Mouse (Mus musculus): ENCODE data around the gene Eftud2. TPM values are rescaled to one million over a fixed set of nuclear protein-coding genes. Genes with fewer than 3 reads are reported as not detected.

Gene Eftud2
- total and polyA plus RNA-seq, 2 experiments from 2014 or later, result 69.8 to 105 TPM

DNA sequence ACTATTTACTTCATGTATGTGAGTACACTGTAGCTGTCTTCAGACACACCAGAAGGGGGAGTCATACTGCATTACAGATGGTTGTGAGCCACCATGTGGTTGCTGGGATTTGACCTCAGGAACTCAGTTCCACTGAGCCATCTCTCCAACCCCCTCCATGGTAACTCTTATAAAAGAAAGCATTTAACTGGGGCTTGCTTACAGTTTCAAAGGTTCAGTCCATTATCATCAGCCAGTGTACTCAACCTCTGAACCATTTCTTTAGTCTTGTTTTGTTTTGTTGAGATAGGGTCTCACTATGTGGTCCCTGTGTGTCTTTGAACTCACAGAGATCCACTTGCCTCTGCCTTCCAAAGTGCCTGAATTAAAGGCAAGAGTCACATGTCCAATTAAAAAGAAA lies 65.9 kb downstream of the Eftud2 start:
- no peak for ATAC-seq (ENCODE audit: low FRiP score)
- Histone ChIP-seq H3K9ac (replicated peaks; ENCODE audit: low read length, poor library complexity, severe bottlenecking) (no peak overlapping the region), H3K36me3 (ENCODE audit: insufficient read depth, low read length) (no peaks in the 10 kb centered on the region)

DNA sequence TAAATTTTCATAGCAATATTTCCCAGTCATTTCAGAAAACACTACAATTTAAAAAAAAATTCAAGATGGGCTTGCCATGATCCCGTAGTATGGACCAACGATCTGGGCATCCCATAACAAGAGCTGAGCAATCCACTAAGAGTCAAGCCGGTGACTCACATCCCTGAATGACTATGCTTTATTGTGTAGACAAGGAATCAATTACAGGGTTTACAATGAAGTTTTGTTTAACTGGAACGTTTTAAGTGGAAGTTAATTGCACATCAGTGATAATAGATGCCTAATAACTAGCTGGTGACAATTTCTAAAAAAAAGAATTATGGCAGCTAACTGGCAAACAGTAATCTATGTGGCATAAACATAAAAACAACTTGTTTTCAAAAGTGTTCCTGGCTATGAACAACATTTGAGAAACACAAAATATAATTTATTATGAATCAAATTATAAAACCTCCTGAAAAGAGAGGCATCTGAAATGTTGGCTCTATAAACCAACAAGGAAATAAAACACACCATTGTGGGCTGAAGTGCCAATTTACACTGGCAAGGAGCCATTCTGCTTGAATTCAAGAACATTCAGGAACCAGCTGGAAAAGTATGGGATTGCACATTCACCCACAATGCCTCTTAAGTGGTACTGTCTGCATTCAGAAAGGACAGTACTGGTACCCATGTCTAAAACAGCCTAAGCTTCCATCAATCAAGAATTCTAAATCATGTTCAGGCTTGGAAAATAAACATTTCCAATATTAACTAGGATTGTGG lies 69.9 kb downstream of the Eftud2 start:
- no peaks in the 10 kb centered on the region for H3K36me3 ChIP-seq (ENCODE audit: insufficient read depth, low read length)
- no peak overlapping the region for H3K4me3 ChIP-seq (ENCODE audit: low read depth, low read length)
- no peak for TF ChIP-seq CTCF (IDR thresholded peaks at IDR 0.05)
- no peak overlapping the region for H3K27ac ChIP-seq (ENCODE audit: low read depth, low read length)
- no peak overlapping the region for H3K9ac ChIP-seq (replicated peaks; ENCODE audit: low read length, poor library complexity, severe bottlenecking)
- H3K27me3 ChIP-seq (ENCODE audit: insufficient read depth, low read length), result no peaks in the 10 kb centered on the region
- H3K9me3 ChIP-seq (ENCODE audit: low read length), result no peaks in the 10 kb centered on the region
- DNase-seq (ENCODE audit: low spot score) (no peak), ATAC-seq (ENCODE audit: low FRiP score) (no peak)
- 68% methylated on average over 4 of the region's 4 CpGs for WGBS
- no peak overlapping the region for H3K4me2 ChIP-seq (ENCODE audit: low read depth, low read length, poor library complexity, severe bottlenecking)
- no peaks in the 10 kb centered on the region; the same call in 1 of the 2 replicates for H3K4me1 ChIP-seq (ENCODE audit: insufficient read depth, low read length)

More for the DNA sequence above, 65.9 kb downstream of the Eftud2 start:
- no peak for TF ChIP-seq CTCF (IDR thresholded peaks at IDR 0.05)
- no peak overlapping the region for H3K4me2 ChIP-seq (ENCODE audit: low read depth, low read length, poor library complexity, severe bottlenecking)
- no peaks in the 10 kb centered on the region for H3K27me3 ChIP-seq (ENCODE audit: insufficient read depth, low read length)
- no peaks in the 10 kb centered on the region; the same call in 1 of the 2 replicates for H3K4me1 ChIP-seq (ENCODE audit: insufficient read depth, low read length)
- H3K4me3 ChIP-seq (ENCODE audit: low read depth, low read length), result no peak overlapping the region
- H3K9me3 ChIP-seq (ENCODE audit: low read length), result no peaks in the 10 kb centered on the region
- no peak for DNase-seq (ENCODE audit: low spot score)
- no peak overlapping the region for H3K27ac ChIP-seq (ENCODE audit: low read depth, low read length)

DNA sequence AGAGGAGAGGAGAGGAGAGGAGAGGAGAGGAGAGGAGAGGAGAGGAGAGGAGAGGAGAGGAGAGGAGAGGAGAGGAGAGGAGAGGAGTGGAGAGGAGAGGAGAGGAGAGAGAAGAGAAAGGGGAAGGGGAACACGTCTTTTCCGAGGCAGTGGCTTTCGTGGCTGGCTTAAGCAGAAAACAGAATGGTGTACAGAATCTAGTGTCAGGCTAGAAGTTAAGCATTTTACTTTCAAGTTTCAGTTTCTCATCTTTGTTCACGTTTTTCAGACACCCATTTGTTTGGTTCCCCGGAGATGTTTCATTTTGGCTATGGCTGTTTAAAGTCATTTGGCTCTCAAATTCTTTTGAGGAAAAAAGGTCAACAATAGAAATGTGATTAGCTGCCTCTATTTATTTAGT lies 72.5 kb downstream of the Eftud2 start:
- TF ChIP-seq CTCF (IDR thresholded peaks at IDR 0.05), result no peak
- Histone ChIP-seq H3K36me3 (ENCODE audit: insufficient read depth, low read length) (no peaks in the 10 kb centered on the region), H3K4me1 (ENCODE audit: insufficient read depth, low read length) (no peaks in the 10 kb centered on the region; the same call in 1 of the 2 replicates), H3K27me3 (ENCODE audit: insufficient read depth, low read length) (no peaks in the 10 kb centered on the region), H3K4me3 (ENCODE audit: low read depth, low read length) (no peak overlapping the region), H3K27ac (ENCODE audit: low read depth, low read length) (no peak overlapping the region), H3K9me3 (ENCODE audit: low read length) (no peaks in the 10 kb centered on the region), H3K9ac (replicated peaks; ENCODE audit: low read length, poor library complexity, severe bottlenecking) (no peak overlapping the region), H3K4me2 (ENCODE audit: low read depth, low read length, poor library complexity, severe bottlenecking) (no peak overlapping the region)
- DNase-seq (ENCODE audit: low spot score) (no peak), ATAC-seq (ENCODE audit: low FRiP score) (no peak)
- WGBS, result 73% methylated on average over 5 of the region's 5 CpGs

DNA sequence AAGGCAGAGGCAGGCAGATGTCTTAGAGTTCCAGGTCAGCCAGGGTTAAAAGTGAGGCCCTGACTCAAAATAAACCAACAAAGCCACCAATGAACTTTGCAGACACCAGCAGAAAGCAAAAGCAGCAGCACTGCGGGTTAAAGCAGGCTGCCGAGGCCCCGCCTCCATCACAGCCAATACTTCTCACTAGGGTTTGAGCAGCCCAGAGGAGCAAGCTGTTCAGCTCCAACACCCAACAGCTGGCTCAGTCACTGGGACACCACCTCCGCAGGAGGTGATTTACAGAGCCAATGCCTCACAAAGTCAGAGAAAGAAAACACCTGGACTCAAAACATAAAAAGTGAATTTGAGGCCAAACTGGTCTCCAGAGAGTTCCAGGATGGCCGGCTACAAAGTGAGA lies 77.3 kb downstream of the Eftud2 start:
- H3K9ac ChIP-seq (replicated peaks; ENCODE audit: low read length, poor library complexity, severe bottlenecking), result no peak overlapping the region
- no peaks in the 10 kb centered on the region for H3K9me3 ChIP-seq (ENCODE audit: low read length)
- no peak for DNase-seq (ENCODE audit: low spot score)
- H3K4me3 ChIP-seq (ENCODE audit: low read depth, low read length), result no peak overlapping the region
- no peak overlapping the region for H3K4me2 ChIP-seq (ENCODE audit: low read depth, low read length, poor library complexity, severe bottlenecking)
- no peaks in the 10 kb centered on the region for H3K4me1 ChIP-seq (ENCODE audit: insufficient read depth, low read length)
- no peaks in the 10 kb centered on the region for H3K27me3 ChIP-seq (ENCODE audit: insufficient read depth, low read length)
- no peak for TF ChIP-seq CTCF (IDR thresholded peaks at IDR 0.05)
- WGBS, result 95% methylated on average over 5 of the region's 5 CpGs
- no peak for ATAC-seq (ENCODE audit: low FRiP score)
- H3K27ac ChIP-seq (ENCODE audit: low read depth, low read length), result no peak overlapping the region
- H3K36me3 ChIP-seq (ENCODE audit: insufficient read depth, low read length), result peaks cover 15% of the 10 kb centered on the region; the same call in 1 of the 2 replicates

DNA sequence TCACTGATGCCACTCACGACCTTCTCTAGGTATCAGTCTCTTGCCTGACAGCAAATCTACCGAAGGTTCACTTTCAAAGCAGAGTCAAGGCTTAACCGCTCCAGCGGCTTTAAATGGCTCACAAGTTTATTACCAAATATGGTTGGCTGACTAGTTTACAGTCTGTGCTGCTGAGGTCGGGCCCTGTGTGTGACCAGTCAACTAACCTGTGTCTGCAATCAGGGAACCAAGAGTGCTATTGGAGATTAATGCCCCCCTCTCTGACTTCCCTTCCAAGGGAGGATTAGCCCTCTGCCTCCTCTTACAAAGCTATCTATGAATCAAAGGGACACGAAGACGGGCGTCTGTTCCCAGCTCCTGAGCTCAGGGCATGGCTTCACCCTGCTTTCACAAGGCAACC lies 86.6 kb downstream of the Eftud2 start:
- Histone ChIP-seq H3K27me3 (ENCODE audit: insufficient read depth, low read length) (no peaks in the 10 kb centered on the region), H3K36me3 (ENCODE audit: insufficient read depth, low read length) (0 out of 2 replicates have a peak, but pooled peaks cover 3% of the 10 kb centered on the region), H3K9ac (replicated peaks; ENCODE audit: low read length, poor library complexity, severe bottlenecking) (no peak overlapping the region), H3K4me3 (ENCODE audit: low read depth, low read length) (no peak overlapping the region), H3K4me2 (ENCODE audit: low read depth, low read length, poor library complexity, severe bottlenecking) (no peak overlapping the region), H3K27ac (ENCODE audit: low read depth, low read length) (no peak overlapping the region), H3K4me1 (ENCODE audit: insufficient read depth, low read length) (no peaks in the 10 kb centered on the region), H3K9me3 (ENCODE audit: low read length) (no peaks in the 10 kb centered on the region)
- ATAC-seq (ENCODE audit: low FRiP score) (no peak), DNase-seq (ENCODE audit: low spot score) (no peak)
- TF ChIP-seq CTCF (IDR thresholded peaks at IDR 0.05), result no peak
- WGBS, result 50% methylated on average over 8 of the region's 8 CpGs

DNA sequence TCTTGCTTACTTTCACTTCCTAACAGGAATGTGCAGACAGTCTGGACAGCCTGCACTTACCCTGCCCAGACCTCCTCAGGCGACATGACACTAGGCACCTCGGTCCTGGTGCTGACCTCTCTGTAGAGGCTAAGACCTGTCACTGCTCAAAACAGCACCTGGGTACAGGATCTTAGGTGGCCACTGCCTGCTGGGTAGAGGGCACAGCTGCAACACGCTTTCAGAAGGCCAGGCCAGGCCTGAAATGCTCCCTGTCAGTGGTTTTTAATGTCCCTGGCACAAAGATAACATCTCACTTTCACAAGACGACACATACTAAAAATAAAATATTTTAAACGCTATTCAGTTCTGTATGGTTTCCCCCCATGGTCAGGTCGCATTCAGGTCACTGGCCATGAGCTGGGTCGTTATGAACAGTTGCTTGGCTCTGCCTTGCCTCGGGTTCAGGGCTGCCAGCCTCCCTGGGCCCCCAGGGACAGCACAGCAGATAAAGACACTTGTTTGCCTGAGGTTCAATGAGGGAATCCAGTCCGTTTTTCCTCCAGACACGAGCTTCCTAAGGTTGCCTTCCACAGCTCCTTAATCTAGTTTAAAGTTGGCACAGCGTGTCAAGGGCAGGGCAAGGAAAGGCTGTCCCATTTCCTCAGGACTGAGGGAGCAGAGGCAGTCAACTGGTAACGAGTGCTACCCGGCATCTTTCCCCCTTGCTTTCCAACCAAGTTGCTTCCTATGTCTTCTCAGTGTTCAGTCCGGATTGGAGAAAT lies 88.9 kb downstream of the Eftud2 start:
- Histone ChIP-seq H3K27me3 (ENCODE audit: insufficient read depth, low read length) (no peaks in the 10 kb centered on the region), H3K4me2 (ENCODE audit: low read depth, low read length, poor library complexity, severe bottlenecking) (no peak overlapping the region), H3K9me3 (ENCODE audit: low read length) (no peaks in the 10 kb centered on the region), H3K36me3 (ENCODE audit: insufficient read depth, low read length) (no peaks in the 10 kb centered on the region), H3K9ac (replicated peaks; ENCODE audit: low read length, poor library complexity, severe bottlenecking) (no peak overlapping the region), H3K27ac (ENCODE audit: low read depth, low read length) (no peak overlapping the region), H3K4me1 (ENCODE audit: insufficient read depth, low read length) (no peaks in the 10 kb centered on the region), H3K4me3 (ENCODE audit: low read depth, low read length) (no peak overlapping the region)
- no peak for DNase-seq (ENCODE audit: low spot score)
- 62% methylated on average over 14 of the region's 14 CpGs for WGBS
- TF ChIP-seq CTCF (IDR thresholded peaks at IDR 0.05), result no peak
- no peak for ATAC-seq (ENCODE audit: low FRiP score)

Other genes with a start within 250 kb of the Eftud2 start
- gene Meioc, start 217.3 kb downstream of the Eftud2 start, total RNA-seq (2014; rRNA removed), result not detected in 2 replicates
- gene Meioc, start 217.3 kb downstream of the Eftud2 start, polyA plus RNA-seq (2015; fragmentation: Nextera tagmentation; extraction: Ambion mirVana), result 0.21 and 0.23 TPM in 2 replicates
- gene Ccdc43, start 183.2 kb downstream of the Eftud2 start, total RNA-seq (2014; rRNA removed), result 23.9 and 31.0 TPM in 2 replicates
- gene Ccdc43, start 183.2 kb downstream of the Eftud2 start, polyA plus RNA-seq (2015; fragmentation: Nextera tagmentation; extraction: Ambion mirVana), result 33.8 and 35.1 TPM in 2 replicates
- 43.8 and 46.9 TPM in 2 replicates for gene Adam11, start 119.5 kb downstream of the Eftud2 start, total RNA-seq (2014; rRNA removed)
- gene Adam11, start 119.5 kb downstream of the Eftud2 start, polyA plus RNA-seq (2015; fragmentation: Nextera tagmentation; extraction: Ambion mirVana), result 21.5 and 22.3 TPM in 2 replicates
- 18.1 and 18.8 TPM in 2 replicates for gene Gjc1, start 61.3 kb downstream of the Eftud2 start, total RNA-seq (2014; rRNA removed)
- 14.8 and 17.8 TPM in 2 replicates for gene Gjc1, start 61.3 kb downstream of the Eftud2 start, polyA plus RNA-seq (2015; fragmentation: Nextera tagmentation; extraction: Ambion mirVana)
- gene Higd1b, start 45.1 kb downstream of the Eftud2 start, total RNA-seq (2014; rRNA removed), result 12.3 and 12.8 TPM in 2 replicates
- 13.1 and 15.3 TPM in 2 replicates for gene Higd1b, start 45.1 kb downstream of the Eftud2 start, polyA plus RNA-seq (2015; fragmentation: Nextera tagmentation; extraction: Ambion mirVana)
- gene Ccdc103, start 219 bp upstream of the Eftud2 start, total RNA-seq (2014; rRNA removed), result 0.33 and 1.6 TPM in 2 replicates
- 1.7 and 1.8 TPM in 2 replicates for gene Ccdc103, start 219 bp upstream of the Eftud2 start, polyA plus RNA-seq (2015; fragmentation: Nextera tagmentation; extraction: Ambion mirVana)
- not detected in 2 replicates for gene Fam187a, start 4.2 kb upstream of the Eftud2 start, total RNA-seq (2014; rRNA removed)
- 0.12 TPM in 1 of 2 replicates, not detected in the other for gene Fam187a, start 4.2 kb upstream of the Eftud2 start, polyA plus RNA-seq (2015; fragmentation: Nextera tagmentation; extraction: Ambion mirVana)
- gene Gfap, start 19.9 kb upstream of the Eftud2 start, total RNA-seq (2014; rRNA removed), result 19.5 and 36.4 TPM in 2 replicates
- 20.6 and 24.3 TPM in 2 replicates for gene Gfap, start 19.9 kb upstream of the Eftud2 start, polyA plus RNA-seq (2015; fragmentation: Nextera tagmentation; extraction: Ambion mirVana)
- 3.8 and 6.3 TPM in 2 replicates for gene Kif18b, start 44.1 kb upstream of the Eftud2 start, total RNA-seq (2014; rRNA removed)
- gene Kif18b, start 44.1 kb upstream of the Eftud2 start, polyA plus RNA-seq (2015; fragmentation: Nextera tagmentation; extraction: Ambion mirVana), result 0.46 and 0.60 TPM in 2 replicates
- 45.6 and 52.8 TPM in 2 replicates for gene C1ql1, start 65.7 kb upstream of the Eftud2 start, total RNA-seq (2014; rRNA removed)
- gene C1ql1, start 65.7 kb upstream of the Eftud2 start, polyA plus RNA-seq (2015; fragmentation: Nextera tagmentation; extraction: Ambion mirVana), result 15.8 and 16.9 TPM in 2 replicates
- 48.6 and 56.3 TPM in 2 replicates for gene Nmt1, start 147.2 kb upstream of the Eftud2 start, total RNA-seq (2014; rRNA removed)
- gene Nmt1, start 147.2 kb upstream of the Eftud2 start, polyA plus RNA-seq (2015; fragmentation: Nextera tagmentation; extraction: Ambion mirVana), result 39.1 and 40.5 TPM in 2 replicates
- gene Dcakd, start 147.3 kb upstream of the Eftud2 start, total RNA-seq (2014; rRNA removed), result 154 and 191 TPM in 2 replicates
- gene Dcakd, start 147.3 kb upstream of the Eftud2 start, polyA plus RNA-seq (2015; fragmentation: Nextera tagmentation; extraction: Ambion mirVana), result 165 and 173 TPM in 2 replicates
- 9.4 and 9.7 TPM in 2 replicates for gene Plcd3, start 220.7 kb upstream of the Eftud2 start, total RNA-seq (2014; rRNA removed)
- gene Plcd3, start 220.7 kb upstream of the Eftud2 start, polyA plus RNA-seq (2015; fragmentation: Nextera tagmentation; extraction: Ambion mirVana), result 4.7 and 4.9 TPM in 2 replicates
- gene Acbd4, start 220.7 kb upstream of the Eftud2 start, total RNA-seq (2014; rRNA removed), result 21.8 and 22.9 TPM in 2 replicates
- gene Acbd4, start 220.7 kb upstream of the Eftud2 start, polyA plus RNA-seq (2015; fragmentation: Nextera tagmentation; extraction: Ambion mirVana), result 17.5 and 21.8 TPM in 2 replicates
- gene Hexim1, start 235.2 kb upstream of the Eftud2 start, total RNA-seq (2014; rRNA removed), result 15.5 and 19.1 TPM in 2 replicates
- gene Hexim1, start 235.2 kb upstream of the Eftud2 start, polyA plus RNA-seq (2015; fragmentation: Nextera tagmentation; extraction: Ambion mirVana), result 3.2 and 4.5 TPM in 2 replicates